Mouse (Mus musculus) heart, embryonic 11.5 days (tissue): ENCODE results near the gene Atp2b1. TPM values are rescaled to one million over a fixed set of nuclear protein-coding genes. Genes with fewer than 3 reads are reported as not detected.
A peak's percentile ranks its signal among the peaks of the same experiment; 100 is the strongest.

Experiments
- ATAC-seq: fragments of 200-750 bp; cut with Nextera tagmentation; replicated peaks from 2 replicates; pipeline ENCODE4 v1.8.0; 2017; ENCODE audit warnings: moderate library complexity; ENCODE audit not compliant: insufficient number of reproducible peaks, low FRiP score, low TSS enrichment
- H3K27ac ChIP-seq: fragments of 300-500 bp; sonication (generic); 2 replicates; pipeline ENCODE4 v1.5.1; 2014; ENCODE audit warnings: mild to moderate bottlenecking, low read depth, low read length
- H3K27me3 ChIP-seq: fragments of 300-500 bp; sonication (generic); 2 replicates; pipeline ENCODE4 v1.6.1; 2014; ENCODE audit warnings: mild to moderate bottlenecking, low read length, mixed read lengths; ENCODE audit not compliant: control insufficient read depth, insufficient read depth
- H3K36me3 ChIP-seq: fragments of 300-500 bp; sonication (generic); 2 replicates; pipeline ENCODE4 v1.6.1; 2014; ENCODE audit warnings: mild to moderate bottlenecking, low read length, moderate library complexity, mixed read lengths; ENCODE audit not compliant: control insufficient read depth, insufficient read depth
- H3K4me1 ChIP-seq: fragments of 300-500 bp; sonication (generic); 2 replicates; pipeline ENCODE4 v1.6.1; 2014; ENCODE audit warnings: low read length; ENCODE audit not compliant: control insufficient read depth, insufficient read depth
- H3K4me2 ChIP-seq: fragments of 300-500 bp; sonication (generic); 2 replicates; pipeline ENCODE4 v1.6.1; 2014; ENCODE audit warnings: mild to moderate bottlenecking, moderate library complexity
- H3K4me3 ChIP-seq: fragments of 300-500 bp; sonication (generic); 2 replicates; pipeline ENCODE4 v1.5.1; 2014; ENCODE audit warnings: low read depth, low read length
- H3K9ac ChIP-seq: fragments of 300-500 bp; sonication (generic); 2 replicates; pipeline ENCODE4 v1.6.1; 2014; ENCODE audit warnings: mild to moderate bottlenecking, low read depth, low read length, moderate library complexity
- H3K9me3 ChIP-seq: fragments of 300-500 bp; sonication (generic); replicated peaks from 2 replicates; pipeline ENCODE4 v1.6.1; 2016; ENCODE audit warnings: low read length; ENCODE audit not compliant: control insufficient read depth
- WGBS: fragments of 180-500 bp; shearing (Covaris S2); extraction: QIAGEN DNeasy Blood & Tissue Kit; methylation state at CpG from one replicate; pipeline ENCODE4 v1.1.7; 2014; ENCODE audit not compliant: insufficient replicate concordance; 5-methylcytosine and 5-hydroxymethylcytosine counted together
- polyA plus RNA-seq: library from polyadenylated mRNA; unstranded; fragments of >200 nt; fragmentation: Nextera tagmentation; extraction: Ambion mirVana; gene quantifications from 2 replicates; pipeline ENCODE4 v1.2.1, GENCODE M21; 2014

The Atp2b1 gene
- polyA plus RNA-seq, 1 experiment from 2014 or later = 104 TPM

DNA sequence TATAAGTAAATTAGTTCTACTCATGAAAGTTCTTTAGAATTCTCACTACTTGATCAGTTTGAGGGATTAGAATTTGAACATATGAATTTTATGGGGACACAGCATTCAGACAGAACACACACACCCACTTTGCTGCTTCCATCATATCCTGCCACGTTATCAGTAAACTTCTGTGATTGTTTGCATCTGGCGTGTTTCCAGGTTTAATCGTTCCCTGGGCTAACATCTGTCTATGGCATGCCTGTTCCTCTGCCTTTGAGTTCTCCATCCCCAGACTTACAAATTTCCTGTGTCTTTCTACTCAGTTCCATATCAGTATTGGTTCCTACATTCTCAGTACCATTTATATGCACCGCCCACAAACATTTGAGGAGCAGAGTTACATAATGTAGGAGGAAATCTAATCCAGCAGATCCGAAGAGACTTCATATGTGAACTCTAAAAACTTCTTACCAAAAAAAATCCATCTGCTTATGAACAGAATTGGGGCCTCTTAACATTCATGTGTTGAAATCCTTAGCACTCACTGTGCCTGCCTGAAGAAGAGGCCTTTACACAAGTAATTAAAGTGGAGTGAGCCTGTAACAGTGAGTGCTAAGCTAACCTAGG, 7.2 kb upstream of the Atp2b1 start:
- no peak for ATAC-seq
- H3K9ac ChIP-seq = no peak overlapping the region
- no peaks in the 10 kb centered on the region for H3K9me3 ChIP-seq
- H3K4me2 ChIP-seq = no peak overlapping the region
- no peaks in the 10 kb centered on the region for H3K36me3 ChIP-seq
- WGBS = 59% methylated on average over 5 of the region's 5 CpGs
- H3K27ac ChIP-seq = no peak overlapping the region
- H3K4me1 ChIP-seq = peaks cover 5% of the 10 kb centered on the region; the same call in 1 of the 2 replicates
- H3K27me3 ChIP-seq = no peaks in the 10 kb centered on the region
- H3K4me3 ChIP-seq = no peak overlapping the region

- Histone ChIP-seq H3K9ac (peak overlapping the region; percentile 93), H3K4me3 (peak overlapping the region; percentile 99), H3K27me3 (no peaks in the 10 kb centered on the region), H3K36me3 (no peaks in the 10 kb centered on the region), H3K27ac (peak overlapping the region; percentile 100), H3K4me1 (peaks cover 2% of the 10 kb centered on the region; the same call in 1 of the 2 replicates), H3K9me3 (no peaks in the 10 kb centered on the region), H3K4me2 (peak overlapping the region; percentile 72)
- under 1% methylated on average over 19 of the region's 19 CpGs for WGBS
- no peak for ATAC-seq
Measured at GRCm38 (mm10) chr10:98913610-98913960, 621 bp upstream of the Atp2b1 start.

DNA sequence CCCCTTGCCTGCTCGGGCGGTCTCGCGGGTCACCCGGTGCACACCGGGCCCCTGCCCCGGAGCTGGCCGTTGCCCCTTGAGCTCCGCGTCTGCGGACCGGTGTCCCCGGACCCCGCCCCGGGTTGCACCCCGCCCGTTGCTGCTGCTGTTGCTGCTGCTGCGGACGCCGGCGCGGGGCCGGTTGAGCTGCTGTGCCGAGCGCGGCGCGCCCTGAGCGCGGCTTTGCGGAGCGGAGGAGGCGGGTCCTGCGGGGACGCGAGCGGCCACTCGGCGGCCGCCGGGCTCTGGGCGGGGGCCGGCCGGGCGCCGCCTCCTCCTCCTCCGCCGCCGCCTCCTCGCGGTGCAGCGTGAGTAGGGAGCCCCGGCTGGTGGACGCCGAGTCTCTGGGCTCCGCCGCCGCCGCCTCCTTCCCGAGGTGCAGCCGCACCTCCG, 620 bp downstream of the Atp2b1 start:
- Histone ChIP-seq H3K9ac (peak overlapping the region; percentile 98), H3K9me3 (no peaks in the 10 kb centered on the region), H3K36me3 (no peaks in the 10 kb centered on the region), H3K4me2 (peak overlapping the region; percentile 93), H3K27me3 (no peaks in the 10 kb centered on the region), H3K27ac (peak overlapping the region; percentile 100), H3K4me1 (peaks cover 6% of the 10 kb centered on the region), H3K4me3 (peak overlapping the region; percentile 99)
- peak; percentile 85 for ATAC-seq
- WGBS = under 1% methylated on average over 27 of the region's 62 CpGs

DNA sequence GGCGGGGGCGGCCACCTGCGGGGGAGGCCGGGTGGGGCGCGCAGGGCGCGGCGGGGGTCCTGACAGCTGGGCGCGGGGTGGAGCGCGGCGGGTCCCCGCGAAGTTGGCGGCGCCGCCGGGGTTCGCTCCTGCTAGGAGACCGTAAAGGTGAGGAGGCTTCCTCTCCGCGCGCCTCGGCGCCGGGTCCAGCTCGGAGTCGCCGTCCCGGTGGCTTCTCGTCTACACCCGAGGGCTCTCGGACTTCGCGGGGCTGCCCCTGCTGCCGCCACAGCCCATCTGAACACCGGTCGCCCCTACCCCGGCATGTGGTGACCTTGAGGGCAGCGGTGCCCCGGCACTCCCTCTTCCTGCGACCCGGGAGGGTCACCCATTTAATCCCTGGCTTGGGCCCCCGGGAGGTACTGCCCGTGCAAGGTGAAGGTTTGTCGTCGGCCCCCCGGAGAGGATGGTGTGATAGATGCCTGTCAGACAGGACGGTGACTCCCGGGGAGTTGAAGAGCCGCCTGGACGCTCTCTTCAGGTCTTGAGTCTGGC, 1.3 kb downstream of the Atp2b1 start:
- Histone ChIP-seq H3K27me3 (no peaks in the 10 kb centered on the region), H3K9ac (peak overlapping the region; percentile 98), H3K4me1 (peaks cover 6% of the 10 kb centered on the region), H3K36me3 (no peaks in the 10 kb centered on the region), H3K4me2 (peak overlapping the region; percentile 93), H3K9me3 (no peaks in the 10 kb centered on the region), H3K4me3 (peak overlapping the region; percentile 99), H3K27ac (peak overlapping the region; percentile 100)
- WGBS = 0% methylated on average over 21 of the region's 54 CpGs
- no peak for ATAC-seq

DNA sequence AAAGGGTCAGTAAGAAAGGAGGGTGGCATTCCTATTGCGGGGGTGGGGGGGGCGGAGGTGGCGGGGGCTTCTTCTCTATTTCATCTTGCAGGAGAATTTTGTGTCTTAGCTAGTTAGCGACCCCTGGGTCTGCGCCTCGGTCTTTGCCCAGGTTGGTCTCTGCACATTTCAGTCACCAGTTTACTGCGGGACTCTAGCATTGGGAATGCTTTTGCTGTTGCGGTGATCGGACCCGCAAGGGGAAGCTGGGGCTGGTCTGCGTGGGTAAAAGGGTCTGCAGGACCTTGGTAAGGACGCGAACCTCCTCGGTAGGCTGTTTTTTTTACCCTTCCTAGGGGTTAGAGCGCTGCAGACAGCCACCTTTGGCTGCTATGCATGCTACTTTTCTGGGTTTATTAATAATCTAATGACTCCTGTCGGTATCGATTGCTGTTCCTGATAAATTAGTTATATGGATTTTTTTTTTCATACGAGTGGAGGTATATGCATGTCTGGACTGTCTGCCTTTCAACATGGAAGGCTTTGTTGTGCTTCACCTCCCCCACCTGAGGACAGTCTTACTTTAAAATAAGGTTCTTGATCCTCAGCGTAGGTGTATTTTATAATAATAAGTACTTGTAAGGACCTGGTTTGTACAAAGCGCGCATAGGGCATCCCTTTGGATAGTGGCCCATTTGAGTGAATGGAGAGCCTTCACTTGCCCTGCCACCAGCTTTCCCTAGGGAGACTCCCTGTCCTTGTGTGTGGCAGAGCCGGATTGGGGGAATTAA, 2.0 kb downstream of the Atp2b1 start:
- H3K36me3 ChIP-seq = no peaks in the 10 kb centered on the region
- ATAC-seq = no peak
- no peaks in the 10 kb centered on the region for H3K27me3 ChIP-seq
- no peak overlapping the region for H3K27ac ChIP-seq
- peak overlapping the region; percentile 93 for H3K4me2 ChIP-seq
- H3K4me1 ChIP-seq = peaks cover 6% of the 10 kb centered on the region
- H3K9ac ChIP-seq = peak overlapping the region; percentile 98
- 10% methylated on average over 22 of the region's 22 CpGs for WGBS
- H3K4me3 ChIP-seq = peak overlapping the region; percentile 99
- H3K9me3 ChIP-seq = no peaks in the 10 kb centered on the region

GRCm38 (mm10) chr10:98916781-98917340, 2.7 kb downstream of the Atp2b1 start:
- Histone ChIP-seq H3K4me1 (peaks cover 6% of the 10 kb centered on the region), H3K9ac (no peak overlapping the region), H3K4me3 (peak overlapping the region; percentile 99), H3K36me3 (no peaks in the 10 kb centered on the region), H3K9me3 (no peaks in the 10 kb centered on the region), H3K27me3 (no peaks in the 10 kb centered on the region), H3K27ac (no peak overlapping the region), H3K4me2 (peak overlapping the region; percentile 93)
- WGBS = 70% methylated on average over 10 of the region's 10 CpGs
- ATAC-seq = no peak

- no peak overlapping the region for H3K27ac ChIP-seq
- ATAC-seq = no peak
Measured at GRCm38 (mm10) chr10:98925081-98925480, 10.9 kb downstream of the Atp2b1 start.

GRCm38 (mm10) chr10:98926991-98927390, 12.8 kb downstream of the Atp2b1 start:
- Histone ChIP-seq H3K27me3 (no peaks in the 10 kb centered on the region), H3K9me3 (no peaks in the 10 kb centered on the region), H3K4me2 (no peak overlapping the region), H3K36me3 (no peaks in the 10 kb centered on the region), H3K9ac (no peak overlapping the region), H3K4me3 (no peak overlapping the region), H3K4me1 (peaks cover 26% of the 10 kb centered on the region), H3K27ac (no peak overlapping the region)
- no peak for ATAC-seq

More at GRCm38 (mm10) chr10:98925081-98925480, 10.9 kb downstream of the Atp2b1 start:
- Histone ChIP-seq H3K4me1 (peaks cover 21% of the 10 kb centered on the region), H3K4me3 (no peak overlapping the region), H3K9ac (no peak overlapping the region), H3K4me2 (no peak overlapping the region), H3K9me3 (no peaks in the 10 kb centered on the region), H3K27me3 (no peaks in the 10 kb centered on the region), H3K36me3 (no peaks in the 10 kb centered on the region)
- 73% methylated on average over 4 of the region's 4 CpGs for WGBS
